Mouse (Mus musculus): Measurements from ENCODE around the gene Cdhr3. TPM values are rescaled to one million over a fixed set of nuclear protein-coding genes. Genes with fewer than 3 reads are reported as not detected.
A peak's percentile ranks its signal among the peaks of the same experiment; 100 is the strongest.

The Cdhr3 gene
- polyA plus RNA-seq, 1 experiment from 2014 or later: not detected

GRCm38 (mm10) chr12:33046434-33046833 lies 46.2 kb downstream of the Cdhr3 start:
- no peaks in the 10 kb centered on the region for H3K36me3 ChIP-seq (replicated peaks; ENCODE audit: insufficient read depth, low read length)
- H3K4me3 ChIP-seq (ENCODE audit: low read depth, low read length): no peak overlapping the region
- 72% methylated on average over 7 of the region's 7 CpGs for WGBS (ENCODE audit: insufficient replicate concordance)
- H3K9me3 ChIP-seq (ENCODE audit: low read length): no peaks in the 10 kb centered on the region
- no peaks in the 10 kb centered on the region for H3K27me3 ChIP-seq (ENCODE audit: insufficient read depth, low read length)
- no peak for DNase-seq
- H3K4me1 ChIP-seq (ENCODE audit: insufficient read depth): peaks cover 10% of the 10 kb centered on the region
- ATAC-seq: no peak
- no peak for TF ChIP-seq CTCF (IDR thresholded peaks at IDR 0.05; ENCODE audit: low read depth)
- TF ChIP-seq EP300 (IDR thresholded peaks at IDR 0.05; ENCODE audit: low read depth): no peak
- no peak overlapping the region for H3K9ac ChIP-seq (replicated peaks)
- H3K4me2 ChIP-seq (ENCODE audit: low read depth, low read length): no peak overlapping the region
- no peak overlapping the region for H3K27ac ChIP-seq (ENCODE audit: low read depth)

DNA sequence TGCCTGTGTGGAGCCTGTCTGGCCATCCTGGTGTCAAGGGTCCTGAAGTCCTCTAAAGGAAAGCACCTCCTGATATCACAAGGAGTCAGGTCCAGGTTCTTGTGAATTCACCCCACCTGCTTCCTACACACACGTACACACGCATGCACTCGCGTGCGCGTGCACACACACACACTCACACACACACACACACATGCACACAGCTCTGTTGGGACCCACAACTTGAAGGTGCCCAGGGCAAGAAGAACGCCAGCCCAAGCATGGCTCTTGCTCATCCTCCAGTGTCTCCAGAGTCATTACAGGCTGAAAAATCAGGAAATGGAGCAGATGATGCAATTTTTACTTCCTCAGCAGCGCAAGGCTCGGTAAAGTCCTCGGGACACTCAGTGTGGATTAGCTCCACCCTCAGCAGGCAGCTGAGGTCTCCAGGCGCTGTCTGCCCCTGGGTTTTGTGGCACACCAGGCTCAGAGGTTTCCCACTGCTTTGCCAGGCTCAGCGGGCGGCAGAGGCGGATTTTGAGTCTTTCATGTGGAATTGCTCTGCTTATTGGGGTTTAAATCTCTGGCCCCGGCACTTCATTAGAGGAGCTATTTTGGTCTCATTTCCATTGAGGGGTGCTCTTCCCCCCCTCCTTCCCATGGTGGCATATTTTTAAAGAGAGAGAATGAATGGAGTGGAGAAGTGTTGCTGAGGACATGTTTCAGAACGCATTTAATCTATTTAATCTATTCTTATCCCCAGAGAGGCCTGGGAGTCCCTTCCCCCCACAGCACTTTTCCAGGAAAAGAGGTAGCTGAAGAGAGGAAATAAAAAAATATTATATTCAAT lies 46.9 kb downstream of the Cdhr3 start:
- Histone ChIP-seq H3K4me2 (ENCODE audit: low read depth, low read length) (peak overlapping the region; percentile 24; the same call in 1 of the 2 replicates), H3K36me3 (replicated peaks; ENCODE audit: insufficient read depth, low read length) (no peaks in the 10 kb centered on the region), H3K4me1 (ENCODE audit: insufficient read depth) (peaks cover 13% of the 10 kb centered on the region), H3K27me3 (ENCODE audit: insufficient read depth, low read length) (no peaks in the 10 kb centered on the region), H3K9me3 (ENCODE audit: low read length) (no peaks in the 10 kb centered on the region), H3K4me3 (ENCODE audit: low read depth, low read length) (no peak overlapping the region), H3K27ac (ENCODE audit: low read depth) (no peak overlapping the region), H3K9ac (replicated peaks) (no peak overlapping the region)
- WGBS (ENCODE audit: insufficient replicate concordance): 41% methylated on average over 16 of the region's 16 CpGs
- TF ChIP-seq EP300 (IDR thresholded peaks at IDR 0.05; ENCODE audit: low read depth) (no peak), CTCF (IDR thresholded peaks at IDR 0.05; ENCODE audit: low read depth) (no peak)
- DNase-seq (peak; percentile 26), ATAC-seq (peak; percentile 35; the same call in 1 of the 2 replicates)

- peaks cover 21% of the 10 kb centered on the region for H3K4me1 ChIP-seq (ENCODE audit: insufficient read depth)
- peak overlapping the region; percentile 57; the same call in 1 of the 2 replicates for H3K27ac ChIP-seq (ENCODE audit: low read depth)
- ATAC-seq (no peak), DNase-seq (no peak)
- no peak for TF ChIP-seq EP300 (IDR thresholded peaks at IDR 0.05; ENCODE audit: low read depth)
- no peak for TF ChIP-seq CTCF (IDR thresholded peaks at IDR 0.05; ENCODE audit: low read depth)
- no peaks in the 10 kb centered on the region for H3K27me3 ChIP-seq (ENCODE audit: insufficient read depth, low read length)
- H3K36me3 ChIP-seq (replicated peaks; ENCODE audit: insufficient read depth, low read length): no peaks in the 10 kb centered on the region
- no peak overlapping the region for H3K4me2 ChIP-seq (ENCODE audit: low read depth, low read length)
- no peak overlapping the region for H3K9ac ChIP-seq (replicated peaks)
- no peaks in the 10 kb centered on the region for H3K9me3 ChIP-seq (ENCODE audit: low read length)
- H3K4me3 ChIP-seq (ENCODE audit: low read depth, low read length): no peak overlapping the region
- WGBS (ENCODE audit: insufficient replicate concordance): 76% methylated on average over 7 of the region's 7 CpGs
Measured at GRCm38 (mm10) chr12:33041476-33041875, 51.2 kb downstream of the Cdhr3 start.

- H3K4me2 ChIP-seq (ENCODE audit: low read depth, low read length): no peak overlapping the region
- H3K9me3 ChIP-seq (ENCODE audit: low read length): no peaks in the 10 kb centered on the region
- TF ChIP-seq CTCF (IDR thresholded peaks at IDR 0.05; ENCODE audit: low read depth) (no peak), EP300 (IDR thresholded peaks at IDR 0.05; ENCODE audit: low read depth) (peak; percentile 64)
- peaks cover 23% of the 10 kb centered on the region for H3K4me1 ChIP-seq (ENCODE audit: insufficient read depth)
- peak overlapping the region; percentile 63 for H3K27ac ChIP-seq (ENCODE audit: low read depth)
- no peaks in the 10 kb centered on the region for H3K36me3 ChIP-seq (replicated peaks; ENCODE audit: insufficient read depth, low read length)
- H3K27me3 ChIP-seq (ENCODE audit: insufficient read depth, low read length): no peaks in the 10 kb centered on the region
- H3K9ac ChIP-seq (replicated peaks): no peak overlapping the region
- no peak overlapping the region for H3K4me3 ChIP-seq (ENCODE audit: low read depth, low read length)
- no peak for DNase-seq
- ATAC-seq: peak; percentile 83
- WGBS (ENCODE audit: insufficient replicate concordance): 16% methylated on average over 2 of the region's 2 CpGs
Measured at GRCm38 (mm10) chr12:33040811-33041210, 51.9 kb downstream of the Cdhr3 start.

DNA sequence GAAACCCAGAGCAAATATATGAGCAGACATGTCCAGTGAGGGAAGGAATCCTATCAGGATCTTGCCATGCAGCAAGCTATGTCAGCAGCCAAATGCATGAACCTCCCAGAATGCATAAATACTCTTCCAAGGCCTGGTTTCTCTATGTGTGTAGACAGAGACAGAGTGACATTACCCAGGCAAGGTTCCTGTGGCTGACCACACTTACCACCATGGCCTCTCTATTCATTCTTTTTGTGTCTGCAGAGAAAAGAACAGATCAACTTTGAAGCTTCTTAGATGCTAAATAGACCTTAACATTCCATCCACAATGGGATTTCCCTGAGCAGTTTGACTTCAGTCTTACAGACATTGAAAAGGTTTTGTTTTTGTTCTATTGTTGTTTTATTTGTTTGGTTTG lies 54.0 kb downstream of the Cdhr3 start:
- ATAC-seq: no peak
- Histone ChIP-seq H3K9ac (replicated peaks) (no peak overlapping the region), H3K27ac (ENCODE audit: low read depth) (no peak overlapping the region), H3K4me2 (ENCODE audit: low read depth, low read length) (no peak overlapping the region), H3K4me3 (ENCODE audit: low read depth, low read length) (no peak overlapping the region), H3K9me3 (ENCODE audit: low read length) (no peaks in the 10 kb centered on the region), H3K4me1 (ENCODE audit: insufficient read depth) (peaks cover 20% of the 10 kb centered on the region), H3K27me3 (ENCODE audit: insufficient read depth, low read length) (no peaks in the 10 kb centered on the region), H3K36me3 (replicated peaks; ENCODE audit: insufficient read depth, low read length) (no peaks in the 10 kb centered on the region)
- DNase-seq: no peak
- TF ChIP-seq CTCF (IDR thresholded peaks at IDR 0.05; ENCODE audit: low read depth) (no peak), EP300 (IDR thresholded peaks at IDR 0.05; ENCODE audit: low read depth) (no peak)

- ATAC-seq (no peak), DNase-seq (peak; percentile 32)
- peaks cover 18% of the 10 kb centered on the region; the same call in 1 of the 2 replicates for H3K4me1 ChIP-seq (ENCODE audit: insufficient read depth)
- no peaks in the 10 kb centered on the region for H3K36me3 ChIP-seq (replicated peaks; ENCODE audit: insufficient read depth, low read length)
- WGBS (ENCODE audit: insufficient replicate concordance): 20% methylated on average over 21 of the region's 21 CpGs
- peak overlapping the region; percentile 62 for H3K4me2 ChIP-seq (ENCODE audit: low read depth, low read length)
- TF ChIP-seq EP300 (IDR thresholded peaks at IDR 0.05; ENCODE audit: low read depth) (no peak), CTCF (IDR thresholded peaks at IDR 0.05; ENCODE audit: low read depth) (no peak)
- H3K27me3 ChIP-seq (ENCODE audit: insufficient read depth, low read length): no peaks in the 10 kb centered on the region
- H3K4me3 ChIP-seq (ENCODE audit: low read depth, low read length): no peak overlapping the region
- no peak overlapping the region for H3K9ac ChIP-seq (replicated peaks)
- H3K9me3 ChIP-seq (ENCODE audit: low read length): no peaks in the 10 kb centered on the region
- no peak overlapping the region for H3K27ac ChIP-seq (ENCODE audit: low read depth)
Measured at GRCm38 (mm10) chr12:33035719-33036521, 56.8 kb downstream of the Cdhr3 start.
